Mouse (Mus musculus) ES-Bruce4 (cell line): ENCODE results near the gene Magi1. TPM values are rescaled to one million over a fixed set of nuclear protein-coding genes. Genes with fewer than 3 reads are reported as not detected.

Experiments used
- H3K27ac ChIP-seq: 2 replicates; pipeline ENCODE4 v1.5.1; 2012; ENCODE audit warnings: low read length, inconsistent platforms; ENCODE audit not compliant: insufficient read depth
- H3K27me3 ChIP-seq: 2 replicates; pipeline ENCODE4 v1.6.1; 2012; ENCODE audit warnings: mild to moderate bottlenecking, low read length, inconsistent platforms; ENCODE audit not compliant: control insufficient read depth, poor library complexity, insufficient read depth, severe bottlenecking
- H3K36me3 ChIP-seq: 2 replicates; pipeline ENCODE4 v1.6.1; 2012; ENCODE audit warnings: inconsistent platforms, mild to moderate bottlenecking, low read length, moderate library complexity; ENCODE audit not compliant: control insufficient read depth, poor library complexity, insufficient read depth, severe bottlenecking
- H3K4me1 ChIP-seq: one replicate; pipeline ENCODE4 v1.8.1; 2011; ENCODE audit warnings: low read length; ENCODE audit not compliant: control insufficient read depth, insufficient read depth
- H3K4me3 ChIP-seq: 2 replicates; pipeline ENCODE4 v1.5.1; 2011; ENCODE audit warnings: low read depth, mild to moderate bottlenecking, low read length
- H3K9ac ChIP-seq: 2 replicates; pipeline ENCODE4 v1.6.1; 2012; ENCODE audit warnings: low read depth, mild to moderate bottlenecking, inconsistent platforms; ENCODE audit not compliant: poor library complexity, severe bottlenecking
- H3K9me3 ChIP-seq: replicated peaks from 2 replicates; pipeline ENCODE4 v1.6.1; 2012; ENCODE audit warnings: mild to moderate bottlenecking, low read length, inconsistent platforms; ENCODE audit not compliant: control insufficient read depth, poor library complexity, insufficient read depth, severe bottlenecking
- CTCF ChIP-seq: IDR thresholded peaks from one replicate; pipeline ENCODE4 v1.8.1; 2011; ENCODE audit warnings: low read depth, low read length
- EP300 ChIP-seq: IDR thresholded peaks from 2 replicates; pipeline ENCODE4 v1.6.1; 2011; ENCODE audit warnings: low read depth, low read length; ENCODE audit not compliant: insufficient read depth
- POLR2A ChIP-seq: IDR thresholded peaks from one replicate; pipeline ENCODE4 v1.8.1; 2011; ENCODE audit warnings: low read length; ENCODE audit not compliant: insufficient read depth
- polyA plus RNA-seq: library from polyadenylated mRNA; stranded (reverse); fragments of >200 nt; gene quantifications from 2 replicates; pipeline ENCODE4 v1.2.4, GENCODE M21; 2011; ENCODE audit warnings: low read depth; ENCODE audit not compliant: missing spikeins, insufficient read depth, insufficient read length

Magi1 gene
- 22.4 and 26.2 TPM in 2 replicates for polyA plus RNA-seq

DNA sequence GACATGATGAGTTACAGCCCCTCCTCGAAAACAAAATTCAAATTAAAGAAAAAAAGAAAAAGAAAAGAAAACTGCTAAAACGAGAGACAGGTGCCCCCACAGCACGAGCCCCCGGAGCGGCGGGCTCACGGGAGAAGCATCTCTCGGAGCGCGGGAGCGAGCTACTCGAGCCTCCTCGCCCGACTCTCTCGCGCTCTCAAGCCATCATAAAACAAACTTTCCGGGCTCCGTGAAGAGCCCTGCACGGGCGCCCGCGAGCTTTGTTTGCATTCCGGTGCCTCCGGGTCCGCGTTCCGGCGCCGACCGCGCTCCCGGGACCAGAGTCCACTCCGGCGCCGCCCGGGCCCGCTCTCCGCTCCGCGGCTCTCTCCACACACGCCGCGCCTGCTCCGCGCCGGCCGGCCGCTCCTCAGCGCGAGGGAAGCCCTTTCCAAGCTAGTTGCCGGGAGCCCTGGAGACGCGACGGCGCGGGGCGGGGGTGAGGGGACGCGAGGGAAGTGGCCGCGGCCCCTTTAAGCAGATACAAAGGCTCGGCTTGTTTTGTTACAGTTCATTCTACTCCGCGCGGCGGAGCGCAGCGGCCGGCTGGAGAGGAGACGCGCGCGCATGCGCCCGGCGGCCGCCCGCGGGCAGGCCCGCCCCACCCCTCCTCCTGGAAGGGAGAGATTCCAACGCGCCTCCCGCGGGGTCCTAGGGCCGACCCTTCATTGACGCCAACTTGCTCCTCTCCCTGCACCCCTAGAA lies at the start of gene Magi1:
Gene Magi1 (minus strand): TSS at position 600 of the 744 bp plus-strand sequence.
- Histone ChIP-seq H3K27ac (peak within 1 kb of the TSS; percentile 15; the same call in 1 of the 2 replicates), H3K4me1 (no peaks in the 10 kb centered on the region), H3K4me3 (peak within 1 kb of the TSS; percentile 88), H3K27me3 (no peaks in the 10 kb centered on the region), H3K9me3 (no peaks in the 10 kb centered on the region), H3K36me3 (no peaks in the 10 kb centered on the region), H3K9ac (peak within 1 kb of the TSS; percentile 90)
- TF ChIP-seq POLR2A (no peak), EP300 (no peak), CTCF (no peak)

DNA sequence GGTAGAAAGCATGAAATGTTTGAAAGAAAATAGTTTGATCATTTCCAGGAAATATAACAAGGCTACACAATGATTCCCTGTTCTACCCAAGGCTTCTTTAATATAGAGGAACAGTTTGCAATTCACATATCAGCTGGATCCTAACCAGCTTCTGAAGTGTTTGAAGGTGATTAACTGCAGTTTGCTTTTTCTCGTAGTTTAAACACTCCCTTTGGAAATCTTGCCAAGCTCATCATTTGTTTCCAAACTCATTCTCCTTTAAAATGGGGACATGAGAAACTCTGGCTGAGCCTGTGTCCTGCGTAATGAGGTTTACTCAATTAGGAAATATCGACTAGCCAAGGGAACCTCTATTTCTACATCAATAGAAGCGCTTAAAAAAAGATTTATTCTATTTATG lies 43.4 kb upstream of the Magi1 start:
- Histone ChIP-seq H3K36me3 (no peaks in the 10 kb centered on the region), H3K9me3 (no peaks in the 10 kb centered on the region), H3K9ac (no peak overlapping the region), H3K27ac (no peak overlapping the region), H3K4me3 (no peak overlapping the region), H3K4me1 (no peaks in the 10 kb centered on the region), H3K27me3 (no peaks in the 10 kb centered on the region)
- TF ChIP-seq CTCF (no peak), POLR2A (no peak), EP300 (no peak)

GRCm38 (mm10) chr6:94316886-94317285 lies 33.2 kb upstream of the Magi1 start:
- no peak overlapping the region for H3K4me3 ChIP-seq
- H3K36me3 ChIP-seq = no peaks in the 10 kb centered on the region
- no peaks in the 10 kb centered on the region for H3K27me3 ChIP-seq
- no peak overlapping the region for H3K27ac ChIP-seq
- no peak overlapping the region for H3K9ac ChIP-seq
- H3K4me1 ChIP-seq = no peaks in the 10 kb centered on the region
- TF ChIP-seq CTCF (no peak), EP300 (no peak), POLR2A (no peak)
- H3K9me3 ChIP-seq = no peaks in the 10 kb centered on the region

DNA sequence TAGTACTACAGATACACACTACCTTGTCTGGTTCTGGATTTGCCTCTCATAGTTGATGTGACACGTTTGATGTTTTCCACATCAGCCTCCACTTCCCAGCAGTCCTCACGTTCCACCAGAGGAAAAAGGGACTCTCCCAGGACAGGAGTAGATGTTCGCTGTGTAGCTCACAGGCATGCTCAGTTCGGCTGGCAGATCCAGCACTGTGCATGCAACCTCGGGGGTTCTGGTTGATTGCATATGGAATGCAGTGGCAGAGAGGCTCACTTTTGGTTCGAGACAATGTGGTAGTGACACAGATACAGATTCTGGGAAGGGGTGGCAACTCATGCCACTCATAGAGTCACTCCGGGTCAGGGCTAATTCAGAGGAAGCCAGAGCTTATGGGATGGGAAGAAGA lies 28.6 kb upstream of the Magi1 start:
- H3K9me3 ChIP-seq = no peaks in the 10 kb centered on the region
- no peaks in the 10 kb centered on the region for H3K27me3 ChIP-seq
- no peak overlapping the region for H3K4me3 ChIP-seq
- no peak overlapping the region for H3K9ac ChIP-seq
- TF ChIP-seq EP300 (no peak), CTCF (no peak), POLR2A (no peak)
- no peaks in the 10 kb centered on the region for H3K36me3 ChIP-seq
- no peak overlapping the region for H3K27ac ChIP-seq
- no peaks in the 10 kb centered on the region for H3K4me1 ChIP-seq

DNA sequence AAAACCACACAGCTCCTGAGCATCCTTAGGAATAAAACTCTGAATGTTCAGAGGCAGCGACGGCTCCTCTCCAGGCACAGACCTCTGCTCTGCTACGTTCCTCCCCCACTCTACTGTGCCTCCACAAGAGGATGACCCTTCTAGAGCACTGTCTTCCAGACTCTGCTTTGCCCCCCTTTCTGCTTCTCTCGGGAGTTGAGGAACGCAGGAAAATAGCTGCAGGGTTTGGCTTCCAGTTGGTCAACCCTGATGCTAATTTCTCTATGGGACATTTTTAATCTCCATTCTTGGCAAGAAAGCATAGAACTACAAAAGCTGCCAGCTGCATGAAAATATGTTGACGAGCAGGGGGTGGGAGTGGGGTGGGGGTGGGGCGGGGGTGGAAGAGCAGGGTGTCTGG lies 24.8 kb upstream of the Magi1 start:
- no peak overlapping the region for H3K27ac ChIP-seq

DNA sequence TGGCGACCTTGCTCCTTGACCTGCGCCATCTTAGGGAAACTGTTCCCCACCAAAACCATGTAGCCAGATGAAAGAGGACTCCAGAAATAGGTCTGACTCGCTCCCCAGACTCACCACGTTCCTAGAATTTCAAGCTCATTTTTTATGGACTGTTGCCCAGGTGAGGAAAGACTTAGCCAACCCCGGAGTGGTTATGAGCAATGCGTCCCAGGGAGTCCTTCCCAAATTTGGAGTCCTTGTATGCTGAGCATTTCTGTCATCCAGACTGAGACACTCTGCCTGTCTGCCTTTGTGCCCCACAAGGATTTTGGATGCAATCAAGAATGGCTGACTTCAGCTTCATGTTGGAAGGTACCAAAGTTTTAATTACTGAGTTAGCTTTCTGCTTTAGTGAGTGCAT lies 19.8 kb upstream of the Magi1 start:
- H3K9ac ChIP-seq = no peak overlapping the region
- no peak overlapping the region for H3K27ac ChIP-seq
- no peaks in the 10 kb centered on the region for H3K4me1 ChIP-seq
- H3K4me3 ChIP-seq = no peak overlapping the region
- TF ChIP-seq POLR2A (no peak), CTCF (no peak), EP300 (no peak)
- H3K27me3 ChIP-seq = no peaks in the 10 kb centered on the region; the same call in 1 of the 2 replicates
- H3K36me3 ChIP-seq = no peaks in the 10 kb centered on the region
- H3K9me3 ChIP-seq = peaks cover 4% of the 10 kb centered on the region

More for the DNA sequence above, 24.8 kb upstream of the Magi1 start:
- no peak for TF ChIP-seq CTCF
- TF ChIP-seq EP300 = no peak
- TF ChIP-seq POLR2A = no peak
- Histone ChIP-seq H3K9me3 (no peaks in the 10 kb centered on the region), H3K4me3 (no peak overlapping the region), H3K27me3 (no peaks in the 10 kb centered on the region), H3K36me3 (no peaks in the 10 kb centered on the region), H3K4me1 (no peaks in the 10 kb centered on the region), H3K9ac (no peak overlapping the region)
